Mouse (Mus musculus): Measurements from ENCODE around the gene B3galt6.

GRCm38 (mm10) chr4:156021381-156021780 lies 28.9 kb upstream of the B3galt6 start:
- TF ChIP-seq POLR2A (IDR thresholded peaks at IDR 0.05; ENCODE audit: borderline replicate concordance, low read depth, low read length) (no peak), CTCF (IDR thresholded peaks at IDR 0.05; ENCODE audit: low read depth, low read length) (no peak)
